Mouse (Mus musculus): Measurements from ENCODE around the gene Bnip3. TPM values are rescaled to one million over a fixed set of nuclear protein-coding genes. Genes with fewer than 3 reads are reported as not detected.
A peak's percentile ranks its signal among the peaks of the same experiment; 100 is the strongest.

Bnip3 gene
- polyA plus RNA-seq, 1 experiment from 2014 or later: 200 TPM

DNA sequence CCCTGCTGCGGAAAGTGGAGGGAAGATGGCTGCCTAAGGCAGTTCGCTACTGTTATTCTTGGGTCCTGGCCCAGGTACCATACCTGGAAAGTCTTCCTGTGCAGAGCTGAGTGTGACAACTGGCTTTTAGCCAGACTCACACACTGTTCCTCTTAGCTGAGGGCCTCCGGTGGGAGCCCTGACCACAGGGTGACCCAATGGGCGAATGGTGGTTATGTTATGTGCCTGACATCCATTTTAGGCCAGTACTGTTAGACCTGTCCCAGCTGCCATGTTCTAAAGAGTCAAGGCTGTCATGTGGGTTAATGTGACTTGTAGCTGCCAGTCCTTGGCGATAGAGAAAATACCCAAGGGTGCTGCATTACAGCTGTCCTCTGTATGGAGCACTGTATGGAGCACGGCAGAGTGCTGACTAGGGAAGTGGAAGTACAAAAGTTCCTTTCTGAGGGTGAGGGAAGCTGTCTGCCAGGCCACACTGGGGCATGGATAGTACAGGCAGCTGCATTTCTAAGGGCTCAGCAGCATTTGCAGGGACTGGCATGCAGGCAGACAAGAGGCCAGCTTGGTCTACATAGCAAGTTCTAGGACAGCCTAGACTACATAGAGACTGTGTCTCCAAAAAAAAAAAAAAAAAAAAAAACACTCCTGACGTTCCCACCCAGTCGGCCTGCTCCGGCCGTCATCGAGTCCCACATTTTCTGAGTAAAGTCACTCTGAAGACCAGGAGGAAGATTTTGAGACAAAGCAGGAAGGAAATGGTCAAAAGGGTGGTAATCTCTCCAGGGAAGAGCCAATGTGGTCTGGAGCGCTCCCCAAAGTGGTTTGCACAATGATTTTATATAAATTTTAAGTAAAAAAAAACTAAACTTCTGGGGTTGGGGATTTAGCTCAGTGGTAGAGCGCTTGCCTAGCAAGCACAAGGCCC, 23.7 kb downstream of the Bnip3 start:
- DNase-seq (ENCODE audit: low spot score) (no peak), ATAC-seq (replicated peaks; ENCODE audit: low FRiP score) (peak; percentile 53; the same call in 1 of the 2 replicates)
- Histone ChIP-seq H3K4me3 (ENCODE audit: low read depth, low read length) (no peak overlapping the region), H3K27me3 (replicated peaks; ENCODE audit: control insufficient read depth, insufficient read depth, low read length) (no peaks in the 10 kb centered on the region), H3K36me3 (ENCODE audit: control insufficient read depth, insufficient read depth, low read length) (peaks cover 6% of the 10 kb centered on the region; the same call in 1 of the 2 replicates), H3K27ac (ENCODE audit: low read depth, low read length) (no peak overlapping the region), H3K9me3 (ENCODE audit: control insufficient read depth, low read length) (no peaks in the 10 kb centered on the region), H3K9ac (ENCODE audit: low read depth, low read length) (no peak overlapping the region), H3K4me1 (replicated peaks; ENCODE audit: control insufficient read depth, insufficient read depth, low read length) (no peaks in the 10 kb centered on the region), H3K4me2 (no peak overlapping the region)
- WGBS: 84% methylated on average over 12 of the region's 13 CpGs

DNA sequence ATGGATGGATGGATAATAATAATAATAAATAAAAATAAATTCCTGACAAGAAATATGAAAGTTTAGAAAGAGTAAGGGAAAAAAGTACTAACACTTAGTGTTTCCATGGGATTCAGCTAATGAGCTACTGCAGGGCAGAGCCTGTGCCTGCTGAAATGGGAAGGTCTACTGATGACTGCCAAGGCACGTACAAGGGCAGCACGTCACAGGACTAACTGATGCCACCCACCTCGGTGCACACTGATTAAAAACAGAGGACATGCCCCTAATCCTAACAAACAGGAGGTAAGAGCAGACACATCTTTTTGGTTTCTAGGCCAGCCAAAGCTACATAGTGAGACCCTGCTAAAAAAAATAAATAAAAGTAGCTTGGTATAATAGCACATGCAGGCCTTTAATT, 25.6 kb downstream of the Bnip3 start:
- Histone ChIP-seq H3K36me3 (ENCODE audit: control insufficient read depth, insufficient read depth, low read length) (peaks cover 16% of the 10 kb centered on the region), H3K27me3 (replicated peaks; ENCODE audit: control insufficient read depth, insufficient read depth, low read length) (no peaks in the 10 kb centered on the region), H3K9me3 (ENCODE audit: control insufficient read depth, low read length) (no peaks in the 10 kb centered on the region), H3K27ac (ENCODE audit: low read depth, low read length) (no peak overlapping the region), H3K9ac (ENCODE audit: low read depth, low read length) (no peak overlapping the region), H3K4me3 (ENCODE audit: low read depth, low read length) (no peak overlapping the region), H3K4me1 (replicated peaks; ENCODE audit: control insufficient read depth, insufficient read depth, low read length) (no peaks in the 10 kb centered on the region), H3K4me2 (no peak overlapping the region)
- no peak for DNase-seq (ENCODE audit: low spot score)
- ATAC-seq (replicated peaks; ENCODE audit: low FRiP score): no peak
- WGBS: 92% methylated on average over 3 of the region's 3 CpGs

DNA sequence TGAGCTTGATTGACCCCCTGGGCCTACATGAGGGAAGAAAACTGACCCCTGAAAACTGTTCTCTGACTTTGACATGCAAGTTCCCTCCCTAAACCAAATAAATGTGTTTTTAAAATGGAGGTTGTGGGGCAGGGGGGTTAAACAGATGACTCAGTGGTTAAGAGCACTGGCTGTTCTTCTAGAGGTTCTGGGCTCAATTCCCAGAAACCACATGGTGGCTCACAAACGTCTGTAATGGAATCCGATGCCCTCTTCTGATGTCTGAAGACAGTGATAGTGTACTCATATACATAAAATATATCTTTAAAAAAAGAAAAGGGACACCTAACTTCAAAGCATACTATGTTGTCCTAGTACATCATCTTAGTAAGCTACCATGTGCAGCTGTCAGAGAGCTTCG, 34.3 kb downstream of the Bnip3 start:
- Histone ChIP-seq H3K27ac (ENCODE audit: low read depth, low read length) (no peak overlapping the region), H3K27me3 (replicated peaks; ENCODE audit: control insufficient read depth, insufficient read depth, low read length) (no peaks in the 10 kb centered on the region), H3K4me2 (no peak overlapping the region), H3K9ac (ENCODE audit: low read depth, low read length) (no peak overlapping the region), H3K9me3 (ENCODE audit: control insufficient read depth, low read length) (no peaks in the 10 kb centered on the region), H3K36me3 (ENCODE audit: control insufficient read depth, insufficient read depth, low read length) (peaks cover 49% of the 10 kb centered on the region), H3K4me3 (ENCODE audit: low read depth, low read length) (no peak overlapping the region), H3K4me1 (replicated peaks; ENCODE audit: control insufficient read depth, insufficient read depth, low read length) (no peaks in the 10 kb centered on the region)
- no peak for DNase-seq (ENCODE audit: low spot score)
- ATAC-seq (replicated peaks; ENCODE audit: low FRiP score): no peak
- 88% methylated on average over 3 of the region's 3 CpGs for WGBS

DNA sequence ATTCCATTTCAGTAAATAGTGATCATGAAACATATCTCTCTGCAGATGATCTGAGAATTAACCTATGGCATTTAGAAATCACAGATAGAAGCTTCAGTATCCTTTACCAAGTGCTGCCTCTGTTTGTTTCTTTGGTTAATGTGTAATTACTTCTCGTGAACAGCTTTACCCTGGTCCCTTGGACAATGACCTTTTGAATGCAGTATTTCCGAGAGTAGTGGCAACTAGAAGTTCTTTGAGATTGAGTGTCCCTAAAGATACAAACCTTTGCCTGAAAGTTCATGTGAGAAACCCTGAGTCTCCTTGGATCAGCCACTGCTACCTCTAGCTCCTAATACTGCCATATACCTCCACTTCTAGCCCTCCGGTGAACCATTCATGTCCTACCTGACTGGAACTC, 36.4 kb downstream of the Bnip3 start:
- no peak for DNase-seq (ENCODE audit: low spot score)
- Histone ChIP-seq H3K9me3 (ENCODE audit: control insufficient read depth, low read length) (no peaks in the 10 kb centered on the region), H3K4me1 (replicated peaks; ENCODE audit: control insufficient read depth, insufficient read depth, low read length) (no peaks in the 10 kb centered on the region), H3K4me3 (ENCODE audit: low read depth, low read length) (no peak overlapping the region), H3K27ac (ENCODE audit: low read depth, low read length) (no peak overlapping the region), H3K36me3 (ENCODE audit: control insufficient read depth, insufficient read depth, low read length) (peaks cover 44% of the 10 kb centered on the region), H3K9ac (ENCODE audit: low read depth, low read length) (no peak overlapping the region), H3K4me2 (no peak overlapping the region; the same call in 1 of the 2 replicates), H3K27me3 (replicated peaks; ENCODE audit: control insufficient read depth, insufficient read depth, low read length) (no peaks in the 10 kb centered on the region)
- 86% methylated on average over 3 of the region's 3 CpGs for WGBS
- no peak for ATAC-seq (replicated peaks; ENCODE audit: low FRiP score)

DNA sequence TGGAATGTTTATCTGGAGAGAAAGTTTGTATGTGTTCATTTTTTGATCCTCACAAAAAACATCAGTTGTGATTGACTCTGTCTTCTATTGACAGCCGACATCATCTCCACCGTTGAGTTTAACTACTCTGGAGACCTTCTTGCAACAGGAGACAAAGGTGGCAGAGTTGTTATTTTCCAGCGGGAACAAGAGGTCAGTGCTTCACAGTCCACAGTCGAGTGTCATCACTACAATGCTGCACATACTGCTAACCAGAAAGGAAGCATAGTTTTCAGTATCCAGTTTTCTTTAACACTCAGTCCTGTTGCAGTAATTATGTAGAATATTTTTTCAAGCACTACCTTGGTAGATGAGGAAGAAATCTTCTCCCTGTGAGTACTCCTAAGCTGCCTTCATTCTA, 41.0 kb downstream of the Bnip3 start:
- no peak overlapping the region for H3K27ac ChIP-seq (ENCODE audit: low read depth, low read length)

DNA sequence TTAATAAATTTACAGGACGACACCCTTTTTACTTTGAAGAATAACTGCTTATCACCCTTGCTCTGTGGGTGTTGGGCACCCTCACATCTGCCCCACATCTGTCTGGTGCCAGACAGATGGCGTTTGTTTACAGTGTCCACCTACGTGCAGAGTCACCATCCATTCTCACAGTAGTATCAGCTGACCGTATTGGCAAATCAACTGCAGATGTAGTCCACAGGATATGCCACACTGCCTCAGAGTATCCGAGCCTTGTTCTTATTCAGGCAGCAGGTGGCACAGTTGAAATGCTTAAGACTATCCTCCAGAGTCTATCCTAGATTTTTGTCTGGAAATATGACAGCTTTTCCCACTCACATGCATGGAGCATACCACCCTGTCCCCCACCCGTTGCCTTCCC, 42.0 kb downstream of the Bnip3 start:
- H3K9ac ChIP-seq (ENCODE audit: low read depth, low read length): no peak overlapping the region
- peaks cover 14% of the 10 kb centered on the region for H3K36me3 ChIP-seq (ENCODE audit: control insufficient read depth, insufficient read depth, low read length)
- 0 out of 2 replicates have a peak, but pooled peaks have one; percentile 31 for ATAC-seq (replicated peaks; ENCODE audit: low FRiP score)
- H3K9me3 ChIP-seq (ENCODE audit: control insufficient read depth, low read length): no peaks in the 10 kb centered on the region
- WGBS: 72% methylated on average over 6 of the region's 6 CpGs
- H3K4me3 ChIP-seq (ENCODE audit: low read depth, low read length): no peak overlapping the region
- H3K27me3 ChIP-seq (replicated peaks; ENCODE audit: control insufficient read depth, insufficient read depth, low read length): no peaks in the 10 kb centered on the region
- no peaks in the 10 kb centered on the region for H3K4me1 ChIP-seq (replicated peaks; ENCODE audit: control insufficient read depth, insufficient read depth, low read length)
- H3K4me2 ChIP-seq: no peak overlapping the region
- no peak for DNase-seq (ENCODE audit: low spot score)
- no peak overlapping the region for H3K27ac ChIP-seq (ENCODE audit: low read depth, low read length)

More for the DNA sequence above, 41.0 kb downstream of the Bnip3 start:
- Histone ChIP-seq H3K4me1 (replicated peaks; ENCODE audit: control insufficient read depth, insufficient read depth, low read length) (no peaks in the 10 kb centered on the region), H3K9me3 (ENCODE audit: control insufficient read depth, low read length) (no peaks in the 10 kb centered on the region), H3K4me3 (ENCODE audit: low read depth, low read length) (no peak overlapping the region), H3K4me2 (no peak overlapping the region), H3K36me3 (ENCODE audit: control insufficient read depth, insufficient read depth, low read length) (peaks cover 14% of the 10 kb centered on the region), H3K9ac (ENCODE audit: low read depth, low read length) (no peak overlapping the region), H3K27me3 (replicated peaks; ENCODE audit: control insufficient read depth, insufficient read depth, low read length) (no peaks in the 10 kb centered on the region)
- no peak for DNase-seq (ENCODE audit: low spot score)
- WGBS: 95% methylated on average over 4 of the region's 4 CpGs
- ATAC-seq (replicated peaks; ENCODE audit: low FRiP score): no peak

DNA sequence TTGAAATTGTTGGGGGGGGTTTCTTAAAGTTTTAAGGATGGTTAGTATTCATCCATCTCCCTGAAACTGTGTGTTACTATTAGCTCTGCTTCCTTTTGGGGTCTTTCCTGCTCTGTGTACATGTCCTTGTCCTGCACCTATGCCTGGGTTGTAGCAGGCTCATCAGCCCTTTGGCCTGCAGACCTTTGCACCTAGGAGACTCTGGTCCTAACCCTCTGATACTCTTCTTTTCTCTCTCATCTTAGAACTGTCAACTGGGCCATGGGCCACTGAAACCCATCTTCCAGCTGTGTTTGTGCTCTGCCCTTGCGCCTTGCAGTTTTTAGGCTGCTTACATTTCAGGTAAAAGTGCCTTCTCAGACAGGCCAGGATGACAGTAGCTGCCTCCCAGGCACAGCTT, 44.5 kb downstream of the Bnip3 start:
- no peaks in the 10 kb centered on the region for H3K27me3 ChIP-seq (replicated peaks; ENCODE audit: control insufficient read depth, insufficient read depth, low read length)
- H3K9me3 ChIP-seq (ENCODE audit: control insufficient read depth, low read length): no peaks in the 10 kb centered on the region
- DNase-seq (ENCODE audit: low spot score) (no peak), ATAC-seq (replicated peaks; ENCODE audit: low FRiP score) (no peak)
- H3K36me3 ChIP-seq (ENCODE audit: control insufficient read depth, insufficient read depth, low read length): peaks cover 7% of the 10 kb centered on the region
- no peak overlapping the region for H3K4me3 ChIP-seq (ENCODE audit: low read depth, low read length)
- H3K4me2 ChIP-seq: no peak overlapping the region
- no peak overlapping the region for H3K27ac ChIP-seq (ENCODE audit: low read depth, low read length)
- no peaks in the 10 kb centered on the region for H3K4me1 ChIP-seq (replicated peaks; ENCODE audit: control insufficient read depth, insufficient read depth, low read length)
- no peak overlapping the region for H3K9ac ChIP-seq (ENCODE audit: low read depth, low read length)
- WGBS: 86% methylated on average over 1 of the region's 1 CpGs

DNA sequence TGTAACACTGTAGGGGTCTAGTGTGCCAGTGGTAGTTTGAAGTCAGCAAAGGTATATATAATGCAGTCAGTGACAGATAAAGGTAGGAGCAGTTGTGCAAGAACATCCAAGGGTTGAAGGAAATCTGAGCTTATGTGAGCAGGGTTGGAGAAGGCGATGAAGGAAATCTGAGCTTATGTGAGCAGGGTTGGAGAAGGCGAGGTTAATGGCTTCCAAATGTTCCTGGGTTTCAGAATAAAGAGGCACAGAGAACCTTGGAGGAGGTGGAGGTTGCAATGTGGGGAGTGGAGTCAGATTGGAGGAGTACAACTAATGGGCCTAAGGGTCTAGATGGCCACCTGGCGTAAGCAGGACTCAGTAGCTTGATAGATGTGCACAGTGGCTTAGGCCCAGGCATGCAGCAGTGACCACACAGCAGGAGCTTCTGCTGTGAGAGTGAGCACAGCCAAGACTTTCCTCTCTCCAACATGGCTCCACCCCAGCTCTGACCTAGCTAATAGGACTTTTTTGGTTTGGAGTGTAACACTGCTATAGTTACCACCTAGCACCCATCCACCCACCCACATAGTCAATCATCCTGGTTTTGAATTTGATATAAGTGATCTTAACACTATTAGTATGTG, 45.3 kb downstream of the Bnip3 start:
- Histone ChIP-seq H3K4me2 (no peak overlapping the region), H3K27ac (ENCODE audit: low read depth, low read length) (no peak overlapping the region)
- no peak for ATAC-seq (replicated peaks; ENCODE audit: low FRiP score)

More for the DNA sequence above, 45.3 kb downstream of the Bnip3 start:
- Histone ChIP-seq H3K4me3 (ENCODE audit: low read depth, low read length) (no peak overlapping the region), H3K36me3 (ENCODE audit: control insufficient read depth, insufficient read depth, low read length) (peaks cover 4% of the 10 kb centered on the region), H3K9me3 (ENCODE audit: control insufficient read depth, low read length) (no peaks in the 10 kb centered on the region), H3K27me3 (replicated peaks; ENCODE audit: control insufficient read depth, insufficient read depth, low read length) (no peaks in the 10 kb centered on the region), H3K4me1 (replicated peaks; ENCODE audit: control insufficient read depth, insufficient read depth, low read length) (no peaks in the 10 kb centered on the region), H3K9ac (ENCODE audit: low read depth, low read length) (no peak overlapping the region)
- 82% methylated on average over 3 of the region's 3 CpGs for WGBS
- no peak for DNase-seq (ENCODE audit: low spot score)
